Mouse (Mus musculus) spleen, adult 2 months (tissue): ENCODE measurements around the gene Efcab5. TPM values are rescaled to one million over a fixed set of nuclear protein-coding genes. Genes with fewer than 3 reads are reported as not detected.

ENCODE experiments used
- DNase-seq, 2 experiments: peaks; one replicate each; pipeline versions ENCODE4 v3.0.0 to v3.0.0-alpha.2; 2012 to 2021; ENCODE audit warnings: low spot score in 2 of 2, low read depth in 1 of 2
- H3K27ac ChIP-seq: fragments of 200-500 bp; 2 replicates; pipeline ENCODE4 v1.5.1; 2012; ENCODE audit warnings: low read length, inconsistent platforms; ENCODE audit not compliant: insufficient read depth
- H3K27me3 ChIP-seq: fragments of 200-500 bp; 2 replicates; pipeline ENCODE4 v1.6.1; 2012; ENCODE audit warnings: mild to moderate bottlenecking, moderate library complexity, low read length, inconsistent platforms; ENCODE audit not compliant: control insufficient read depth, insufficient read depth
- H3K36me3 ChIP-seq: fragments of 200-500 bp; 2 replicates; pipeline ENCODE4 v1.6.1; 2012; ENCODE audit warnings: mild to moderate bottlenecking, low read length, inconsistent platforms; ENCODE audit not compliant: control insufficient read depth, insufficient read depth
- H3K4me1 ChIP-seq: fragments of 200-500 bp; 2 replicates; pipeline ENCODE4 v1.6.1; 2011; ENCODE audit warnings: inconsistent platforms; ENCODE audit not compliant: control insufficient read depth, insufficient read depth, insufficient read length
- H3K4me3 ChIP-seq: fragments of 200-500 bp; 2 replicates; pipeline ENCODE4 v1.5.1; 2011; ENCODE audit warnings: mild to moderate bottlenecking, inconsistent platforms; ENCODE audit not compliant: insufficient read depth, insufficient read length; ENCODE audit errors: extremely low read depth
- CTCF ChIP-seq: fragments of 200-500 bp; IDR thresholded peaks from 2 replicates; pipeline ENCODE4 v1.5.1; 2011; ENCODE audit warnings: mild to moderate bottlenecking, inconsistent platforms; ENCODE audit not compliant: insufficient read depth, insufficient read length, insufficient replicate concordance; ENCODE audit errors: extremely low read depth
- POLR2A ChIP-seq: fragments of 200-500 bp; IDR thresholded peaks from 2 replicates; pipeline ENCODE4 v1.6.1; 2011; ENCODE audit warnings: low read depth, low read length, inconsistent platforms
- WGBS: fragments of 180-500 bp; shearing (Covaris S2); methylation state at CpG from one replicate; pipeline ENCODE4 v1.1.7; 2018; 5-methylcytosine and 5-hydroxymethylcytosine counted together
- polyA plus RNA-seq: library from polyadenylated mRNA; depleted of rRNA; stranded (reverse); fragments of >200 nt; gene quantifications from 2 replicates; pipeline ENCODE4 v1.2.3, GENCODE M21; 2012

The Efcab5 gene
- polyA plus RNA-seq, 1 experiment: 0.14 TPM

GRCm38 (mm10) chr11:77100137-77100937, 88.4 kb downstream of the Efcab5 start:
- H3K27me3 ChIP-seq: no peaks in the 10 kb centered on the region
- H3K4me1 ChIP-seq: no peaks in the 10 kb centered on the region
- H3K27ac ChIP-seq: no peak overlapping the region
- 11% methylated on average over 10 of the region's 10 CpGs for WGBS
- H3K36me3 ChIP-seq: no peaks in the 10 kb centered on the region
- DNase-seq: peak; percentile 55 to 69
- no peak for TF ChIP-seq POLR2A
- peak; percentile 83; the same call in 1 of the 2 replicates for TF ChIP-seq CTCF
- no peak overlapping the region for H3K4me3 ChIP-seq

DNA sequence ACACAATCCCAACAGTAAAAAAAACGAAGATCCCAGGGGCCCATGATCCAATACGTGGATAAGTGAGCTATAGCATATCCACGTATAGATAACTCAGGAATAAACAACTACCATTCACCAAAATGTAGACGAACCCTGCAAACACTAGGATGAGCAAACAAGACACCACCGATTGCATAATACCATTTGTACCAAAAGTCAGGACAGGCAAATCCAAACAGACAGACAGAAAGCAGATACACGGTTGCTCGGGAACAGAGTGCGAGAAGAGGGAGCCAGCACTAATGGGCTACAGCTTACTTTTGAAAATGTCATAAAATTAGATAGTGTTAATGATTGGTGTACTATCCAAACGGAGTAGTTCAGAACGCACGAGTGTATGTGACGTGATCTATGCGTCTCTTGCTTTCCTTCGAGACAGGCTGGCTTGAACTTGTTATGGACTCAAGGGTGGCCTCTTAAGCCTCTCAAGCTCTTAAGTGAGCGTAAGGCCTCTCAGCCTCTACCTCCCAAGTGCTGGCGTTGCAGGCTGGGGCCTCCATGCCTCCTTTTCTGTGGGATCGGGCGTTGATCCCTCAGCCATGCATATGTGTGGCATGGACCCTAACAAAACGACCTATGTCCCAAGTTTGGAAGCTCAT, 90.3 kb downstream of the Efcab5 start:
- Histone ChIP-seq H3K36me3 (no peaks in the 10 kb centered on the region), H3K27me3 (no peaks in the 10 kb centered on the region), H3K4me3 (no peak overlapping the region), H3K4me1 (no peaks in the 10 kb centered on the region), H3K27ac (no peak overlapping the region)
- DNase-seq: no peak
- TF ChIP-seq CTCF (no peak), POLR2A (no peak)
- WGBS: 88% methylated on average over 19 of the region's 19 CpGs

DNA sequence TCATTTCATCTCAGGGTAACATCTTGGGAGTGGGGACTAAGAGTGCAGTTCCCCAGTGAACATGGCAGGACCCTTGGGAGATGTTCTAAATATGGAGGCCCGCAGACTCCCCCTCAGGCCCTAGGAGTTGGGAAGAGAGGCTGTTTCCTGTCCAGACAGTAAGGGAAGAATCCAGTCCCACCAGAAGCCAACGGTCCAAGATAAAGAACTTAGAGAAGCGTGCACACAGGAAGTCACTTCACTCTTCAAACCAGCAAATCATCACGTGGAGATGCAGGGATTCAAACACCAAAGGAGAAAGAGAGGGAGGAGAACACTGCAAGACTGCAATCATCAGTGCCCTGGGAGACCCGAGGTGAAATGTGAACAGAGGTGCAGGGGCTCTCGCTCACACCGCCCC, 91.8 kb downstream of the Efcab5 start:
- DNase-seq: no peak
- Histone ChIP-seq H3K27me3 (no peaks in the 10 kb centered on the region), H3K36me3 (no peaks in the 10 kb centered on the region), H3K4me1 (no peaks in the 10 kb centered on the region), H3K4me3 (no peak overlapping the region), H3K27ac (no peak overlapping the region)
- TF ChIP-seq CTCF (no peak), POLR2A (no peak)
- WGBS: 53% methylated on average over 7 of the region's 7 CpGs

DNA sequence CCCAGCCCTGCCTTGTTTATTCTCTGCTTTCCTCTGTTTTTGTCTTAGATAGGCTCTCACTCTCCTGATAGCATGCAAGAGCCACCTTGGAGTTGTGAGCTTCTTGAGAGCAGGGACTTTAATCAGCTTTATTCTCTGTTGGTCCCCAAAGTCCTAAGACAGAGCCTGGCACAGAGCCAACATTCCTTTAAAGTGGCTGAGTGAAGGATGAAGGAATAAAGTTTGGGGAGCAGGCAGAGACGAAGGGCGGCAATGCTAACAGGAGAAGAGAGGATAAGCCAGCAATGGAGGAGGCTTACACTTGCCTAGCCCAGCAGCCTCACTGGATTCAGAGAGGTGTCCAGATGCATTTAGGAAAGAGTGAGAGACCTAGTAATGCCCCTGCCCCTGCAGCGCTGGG, 92.2 kb downstream of the Efcab5 start:
- Histone ChIP-seq H3K27ac (no peak overlapping the region), H3K27me3 (no peaks in the 10 kb centered on the region), H3K4me1 (no peaks in the 10 kb centered on the region), H3K36me3 (no peaks in the 10 kb centered on the region), H3K4me3 (no peak overlapping the region)
- 79% methylated on average over 3 of the region's 3 CpGs for WGBS
- TF ChIP-seq POLR2A: no peak
- TF ChIP-seq CTCF: no peak
- DNase-seq: no peak

DNA sequence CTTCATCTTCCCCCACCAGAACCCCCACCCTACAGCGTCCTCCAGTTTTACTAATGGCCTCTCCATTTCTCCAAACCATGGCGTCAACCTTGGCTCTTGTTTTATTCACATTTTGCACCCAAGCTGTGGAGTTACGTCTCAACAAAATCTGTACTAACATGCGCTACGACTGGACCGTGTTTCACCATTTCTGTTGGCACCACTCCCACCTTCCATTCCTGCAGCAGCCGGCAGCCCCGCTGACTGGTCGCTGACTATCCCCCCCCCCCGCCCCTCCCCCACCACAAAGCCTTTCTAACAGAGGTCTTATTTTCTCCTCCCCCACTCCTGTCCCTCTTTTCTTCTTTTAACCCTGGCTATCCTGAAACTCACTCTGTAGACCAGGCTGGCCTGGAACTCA, 93.6 kb downstream of the Efcab5 start:
- Histone ChIP-seq H3K27me3 (no peaks in the 10 kb centered on the region), H3K4me1 (no peaks in the 10 kb centered on the region), H3K36me3 (no peaks in the 10 kb centered on the region), H3K27ac (no peak overlapping the region), H3K4me3 (no peak overlapping the region)
- 86% methylated on average over 10 of the region's 10 CpGs for WGBS
- no peak for DNase-seq
- TF ChIP-seq POLR2A: no peak

GRCm38 (mm10) chr11:77094136-77094535, 94.6 kb downstream of the Efcab5 start:
- Histone ChIP-seq H3K27ac (no peak overlapping the region), H3K4me1 (no peaks in the 10 kb centered on the region), H3K36me3 (no peaks in the 10 kb centered on the region), H3K4me3 (no peak overlapping the region), H3K27me3 (no peaks in the 10 kb centered on the region)
- TF ChIP-seq POLR2A (no peak), CTCF (no peak)
- WGBS: 77% methylated on average over 8 of the region's 8 CpGs
- DNase-seq: no peak

DNA sequence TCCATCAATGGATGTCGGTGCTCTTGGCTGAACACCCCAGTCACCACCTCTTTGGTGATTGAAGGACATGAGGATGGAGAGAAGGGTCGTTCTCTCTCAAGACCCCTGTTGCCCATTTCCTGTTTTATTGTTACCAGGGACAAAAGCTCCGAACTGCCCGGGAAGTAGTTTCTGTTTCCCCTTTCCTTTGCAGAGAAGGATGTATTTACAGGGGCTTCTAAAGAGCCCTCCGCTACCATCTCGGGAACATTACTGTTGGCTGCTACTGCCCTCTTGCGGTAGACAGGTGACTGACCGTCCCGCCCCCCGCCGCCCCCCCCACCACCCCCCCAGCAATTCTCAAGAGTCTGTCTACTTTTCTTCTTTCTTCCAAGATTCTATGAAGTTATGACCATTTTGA, 95.6 kb downstream of the Efcab5 start:
- H3K4me3 ChIP-seq: no peak overlapping the region

More for the DNA sequence above, 95.6 kb downstream of the Efcab5 start:
- Histone ChIP-seq H3K27me3 (no peaks in the 10 kb centered on the region), H3K36me3 (no peaks in the 10 kb centered on the region), H3K27ac (no peak overlapping the region), H3K4me1 (no peaks in the 10 kb centered on the region)
- 2% methylated on average over 11 of the region's 11 CpGs for WGBS
- peak in 1 of 2 experiments; percentile 16 for DNase-seq
- TF ChIP-seq POLR2A: no peak
- TF ChIP-seq CTCF: peak; percentile 37; the same call in 1 of the 2 replicates
